25 mouse cellular contexts compared by ENCODE assay signal in genomic region chr6:54590691-54591090, GRCm38 (mm10). TPM values are rescaled to one million over a fixed set of nuclear protein-coding genes. Genes with fewer than 3 reads are reported as not detected.
A peak's percentile ranks its signal among the peaks of the same experiment; 100 is the strongest.
DNase-seq lines count a peak whose midpoint lies in the region; ATAC-seq lines count a peak whose summit lies in the region.
"Had no signal": no experiment of that assay in that cellular context is flagged by ENCODE, and none has a peak within 500 bp of the region (broad histone marks: within the 10 kb centered on the region; RNA-seq: fewer than 3 reads in every experiment).

No protein-coding gene starts in this region.

- peak overlapping the region; percentile 73 for H3K4me2 ChIP-seq in limb, embryonic 13.5 days (replicated peaks)
- peak overlapping the region; percentile 76; the same call in 1 of the 2 replicates for H3K4me2 ChIP-seq in embryonic facial prominence, embryonic 14.5 days (ENCODE audit: low read depth, low read length)

- ATAC-seq in limb, embryonic 13.5 days (ENCODE audit: low FRiP score, low read depth) = no peak
- ATAC-seq in embryonic facial prominence, embryonic 14.5 days (ENCODE audit: low read depth) = no peak
- ATAC-seq: forebrain, embryonic 13.5 days; forebrain, embryonic 16.5 days; Patski had no signal

- no peak overlapping the region for H3K9ac ChIP-seq in limb, embryonic 13.5 days
- no peak overlapping the region for H3K9ac ChIP-seq in embryonic facial prominence, embryonic 14.5 days (ENCODE audit: low read depth, low read length)
- H3K9ac ChIP-seq: embryonic facial prominence, embryonic 12.5 days; forebrain, embryonic 13.5 days; hindbrain, embryonic 12.5 days; hindbrain, embryonic 15.5 days had no signal

- WGBS in limb, embryonic 13.5 days = 93% methylated on average over 2 of the region's 2 CpGs
- WGBS in limb, embryonic 10.5 days = 96% methylated on average over 2 of the region's 2 CpGs
- 88% methylated on average over 2 of the region's 2 CpGs for WGBS in embryonic facial prominence, embryonic 14.5 days

- no peak overlapping the region for H3K27ac ChIP-seq in limb, embryonic 13.5 days
- no peak overlapping the region for H3K27ac ChIP-seq in limb, embryonic 10.5 days
- no peak overlapping the region for H3K27ac ChIP-seq in embryonic facial prominence, embryonic 14.5 days (replicated peaks; ENCODE audit: low read depth, low read length)
- H3K27ac ChIP-seq: embryonic facial prominence, embryonic 12.5 days; forebrain, embryonic 10.5 days; forebrain, embryonic 13.5 days; heart, embryonic 10.5 days; hindbrain, embryonic 12.5 days; hindbrain, embryonic 15.5 days had no signal

- H3K36me3 ChIP-seq in limb, embryonic 13.5 days = no peaks in the 10 kb centered on the region
- H3K36me3 ChIP-seq in limb, embryonic 10.5 days = no peaks in the 10 kb centered on the region
- H3K36me3 ChIP-seq in embryonic facial prominence, embryonic 14.5 days (ENCODE audit: control insufficient read depth, insufficient read depth, low read length) = 0 out of 2 replicates have a peak, but pooled peaks cover 4% of the 10 kb centered on the region
- H3K36me3 ChIP-seq: embryonic facial prominence, embryonic 12.5 days; forebrain, embryonic 10.5 days; hindbrain, embryonic 12.5 days; hindbrain, embryonic 15.5 days had no signal

- H3K27me3 ChIP-seq in limb, embryonic 13.5 days = no peaks in the 10 kb centered on the region
- H3K27me3 ChIP-seq in limb, embryonic 10.5 days (ENCODE audit: low read depth, poor library complexity, severe bottlenecking) = no peaks in the 10 kb centered on the region
- H3K27me3 ChIP-seq in embryonic facial prominence, embryonic 14.5 days (replicated peaks; ENCODE audit: control insufficient read depth, insufficient read depth, low read length) = no peaks in the 10 kb centered on the region
- H3K27me3 ChIP-seq: embryonic facial prominence, embryonic 12.5 days; forebrain, embryonic 13.5 days; hindbrain, embryonic 12.5 days; hindbrain, embryonic 15.5 days; Patski had no signal

- no peaks in the 10 kb centered on the region for H3K9me3 ChIP-seq in limb, embryonic 13.5 days
- H3K9me3 ChIP-seq in limb, embryonic 10.5 days (replicated peaks) = no peaks in the 10 kb centered on the region
- H3K9me3 ChIP-seq in embryonic facial prominence, embryonic 14.5 days (ENCODE audit: control insufficient read depth, low read length) = no peaks in the 10 kb centered on the region
- H3K9me3 ChIP-seq: embryonic facial prominence, embryonic 12.5 days; forebrain, embryonic 10.5 days; forebrain, embryonic 13.5 days; G1E; heart, embryonic 10.5 days; hindbrain, embryonic 12.5 days; hindbrain, embryonic 15.5 days had no signal

- peak; percentile 64 for DNase-seq in heart, adult 11 months
- no peak for DNase-seq in heart, adult 9 months (ENCODE audit: low spot score in 2 of 2)
- DNase-seq in limb, embryonic 10.5 days (ENCODE audit: low spot score) = no peak
- no peak for DNase-seq in embryonic facial prominence, embryonic 14.5 days (ENCODE audit: low spot score)
- no peak for DNase-seq in left cerebral cortex, postnatal 10 days (ENCODE audit: extremely low spot score in 1 of 2, low spot score in 2 of 2)
- DNase-seq: adrenal gland, postnatal 10 days; adrenal gland, postnatal 36 days; B cell, adult 2 months; cerebellum, adult 18-20 months; cerebellum, adult 9-10 months; cerebellum, postnatal 14 days; gastrocnemius, postnatal 10 days; gastrocnemius, postnatal 36 days had no signal

- H3K4me1 ChIP-seq in limb, embryonic 13.5 days = peaks cover 32% of the 10 kb centered on the region
- H3K4me1 ChIP-seq in limb, embryonic 10.5 days = peaks cover 30% of the 10 kb centered on the region
- peaks cover 8% of the 10 kb centered on the region for H3K4me1 ChIP-seq in embryonic facial prominence, embryonic 14.5 days (ENCODE audit: control insufficient read depth, insufficient read depth, low read length)

- no peak overlapping the region for H3K4me3 ChIP-seq in limb, embryonic 13.5 days
- no peak overlapping the region for H3K4me3 ChIP-seq in limb, embryonic 10.5 days
- H3K4me3 ChIP-seq in embryonic facial prominence, embryonic 14.5 days (ENCODE audit: low read depth, low read length) = no peak overlapping the region
- H3K4me3 ChIP-seq: embryonic facial prominence, embryonic 12.5 days; hindbrain, embryonic 12.5 days; hindbrain, embryonic 15.5 days had no signal

- intact Hi-C loops in left cerebral cortex, postnatal 10 days (cut with DNase I) = no loop called here

RNA-seq across cellular contexts. Expression of gene Plekha8, which starts 4.2 kb away (rescaled TPM):
- 14.6 and 16.7 TPM in 2 replicates for polyA plus RNA-seq in limb, embryonic 13.5 days (2015; fragmentation: Nextera tagmentation; extraction: Ambion mirVana)
- polyA plus RNA-seq in limb, embryonic 10.5 days (2016; fragmentation: Nextera tagmentation; extraction: Ambion mirVana) = 17.1 and 21.8 TPM in 2 replicates
- 10.1 and 11.1 TPM in 2 replicates for polyA plus RNA-seq in embryonic facial prominence, embryonic 14.5 days (2014; fragmentation: Nextera tagmentation; extraction: Ambion mirVana)
- 10 to 100 TPM in 1 of 2 experiments, 1 to 10 TPM in 1; 9.1 to 11.0 TPM for total RNA-seq in left cerebral cortex, postnatal 10 days (2021)

RNA-seq across cellular contexts. Expression of gene Fkbp14, which starts 6.4 kb away (rescaled TPM):
- 44.1 and 51.3 TPM in 2 replicates for polyA plus RNA-seq in limb, embryonic 13.5 days (2015; fragmentation: Nextera tagmentation; extraction: Ambion mirVana)
- polyA plus RNA-seq in limb, embryonic 10.5 days (2016; fragmentation: Nextera tagmentation; extraction: Ambion mirVana) = 8.7 and 14.2 TPM in 2 replicates
- 74.6 and 81.1 TPM in 2 replicates for polyA plus RNA-seq in embryonic facial prominence, embryonic 14.5 days (2014; fragmentation: Nextera tagmentation; extraction: Ambion mirVana)
- 10 to 100 TPM in 1 of 2 experiments, 1 to 10 TPM in 1; 8.1 to 10.7 TPM for total RNA-seq in left cerebral cortex, postnatal 10 days (2021)
- total RNA-seq: granulocyte monocyte progenitor cell, adult 5-6 weeks had no signal

RNA-seq across cellular contexts. Expression of gene Scrn1, which starts 24.4 kb away (rescaled TPM):
- polyA plus RNA-seq in limb, embryonic 13.5 days (2015; fragmentation: Nextera tagmentation; extraction: Ambion mirVana) = 11.5 and 13.0 TPM in 2 replicates
- 2.6 and 7.8 TPM in 2 replicates for polyA plus RNA-seq in limb, embryonic 10.5 days (2016; fragmentation: Nextera tagmentation; extraction: Ambion mirVana)
- polyA plus RNA-seq in embryonic facial prominence, embryonic 14.5 days (2014; fragmentation: Nextera tagmentation; extraction: Ambion mirVana) = 12.8 and 13.8 TPM in 2 replicates
- 100 to 1,000 TPM; 198 to 206 TPM for total RNA-seq in left cerebral cortex, postnatal 10 days (2021)
- total RNA-seq: CH12.LX; granulocyte monocyte progenitor cell, adult 5-6 weeks had no signal
- polyA plus RNA-seq: G1E had no signal
